Mouse (Mus musculus) cortical plate, adult 2 months (tissue): ENCODE data around the gene Grin2d.

Source experiments
- CTCF ChIP-seq: fragments of 200-500 bp; IDR thresholded peaks from 2 replicates; pipeline ENCODE4 v1.5.1; 2011; ENCODE audit warnings: mild to moderate bottlenecking, control low read depth, low read length; ENCODE audit not compliant: insufficient read depth; ENCODE audit errors: extremely low read depth
- POLR2A ChIP-seq: fragments of 200-500 bp; IDR thresholded peaks from 2 replicates; pipeline ENCODE4 v1.6.1; 2011; ENCODE audit warnings: mild to moderate bottlenecking, low read length, control low read depth; ENCODE audit not compliant: insufficient read depth; ENCODE audit errors: extremely low read depth

GRCm38 (mm10) chr7:45783511-45784091, 94.6 kb downstream of the Grin2d start, which contains the start of gene Lmtk3:
- TF ChIP-seq CTCF (0 out of 2 replicates have a peak, but pooled peaks have one; percentile 11), POLR2A (peak; percentile 57)
